Mouse (Mus musculus): Measurements from ENCODE around the gene Hsd17b11. TPM values are rescaled to one million over a fixed set of nuclear protein-coding genes. Genes with fewer than 3 reads are reported as not detected.
A peak's percentile ranks its signal among the peaks of the same experiment; 100 is the strongest.

The Hsd17b11 gene
- polyA plus RNA-seq, 1 experiment from 2014 or later = 1.4 TPM

DNA sequence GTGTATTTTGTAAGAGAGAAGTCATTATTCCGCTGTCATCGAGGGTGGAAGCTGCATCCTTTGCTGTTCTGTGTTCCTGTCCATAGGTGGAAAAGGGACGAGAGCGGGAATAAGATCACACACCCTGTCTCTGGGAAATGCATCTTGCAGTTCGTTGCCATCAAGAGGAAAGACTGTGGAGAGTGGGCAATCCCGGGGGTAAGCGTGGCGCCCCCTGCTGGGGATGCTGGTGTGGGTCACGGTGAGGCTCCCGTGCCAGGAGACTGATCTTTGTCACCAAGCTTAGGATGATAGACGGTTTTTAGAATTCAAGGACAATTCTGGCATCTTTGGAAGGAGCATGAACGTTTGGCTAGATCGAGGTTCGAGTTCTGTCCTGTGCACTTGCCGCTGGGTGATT, 36.3 kb upstream of the Hsd17b11 start:
- H3K9ac ChIP-seq (replicated peaks; ENCODE audit: low read length) = no peak overlapping the region
- no peaks in the 10 kb centered on the region for H3K9me3 ChIP-seq (replicated peaks; ENCODE audit: control insufficient read depth, low read length)
- WGBS = 65% methylated on average over 15 of the region's 15 CpGs
- H3K4me2 ChIP-seq (ENCODE audit: low read depth, low read length) = no peak overlapping the region
- no peak for ATAC-seq (replicated peaks; ENCODE audit: insufficient number of reproducible peaks, low FRiP score, low TSS enrichment, low read depth)
- H3K27me3 ChIP-seq (ENCODE audit: control insufficient read depth, insufficient read depth, low read length) = no peaks in the 10 kb centered on the region
- H3K27ac ChIP-seq (replicated peaks; ENCODE audit: low read depth, low read length) = no peak overlapping the region
- H3K4me1 ChIP-seq (ENCODE audit: control insufficient read depth, insufficient read depth, low read length) = no peaks in the 10 kb centered on the region
- DNase-seq (ENCODE audit: low spot score) = peak; percentile 30
- no peaks in the 10 kb centered on the region; the same call in none of the 2 replicates for H3K36me3 ChIP-seq (replicated peaks; ENCODE audit: control insufficient read depth, insufficient read depth, low read depth, low read length)
- H3K4me3 ChIP-seq (ENCODE audit: low read depth, low read length) = no peak overlapping the region

DNA sequence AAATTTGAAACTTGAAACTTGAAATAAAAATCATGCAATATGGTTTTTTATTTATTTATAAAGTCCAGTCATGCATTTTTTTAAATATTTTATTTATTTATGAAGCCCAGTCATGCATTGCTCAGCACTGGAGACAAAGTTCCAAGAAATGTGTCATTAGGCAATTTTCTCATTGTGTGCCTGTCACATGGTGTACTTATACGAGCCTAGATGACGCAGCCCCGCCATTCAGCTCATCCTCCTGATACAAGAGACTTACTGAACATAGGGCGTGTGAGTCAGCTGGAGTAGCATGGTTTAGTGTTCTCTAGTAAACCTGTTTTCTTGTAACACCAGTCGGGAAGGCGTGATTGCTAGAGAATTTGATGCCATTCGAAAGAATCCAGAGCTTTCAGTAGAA, 34.6 kb upstream of the Hsd17b11 start:
- no peaks in the 10 kb centered on the region for H3K27me3 ChIP-seq (ENCODE audit: control insufficient read depth, insufficient read depth, low read length)
- no peaks in the 10 kb centered on the region for H3K4me1 ChIP-seq (ENCODE audit: control insufficient read depth, insufficient read depth, low read length)
- peaks cover 2% of the 10 kb centered on the region; the same call in 1 of the 2 replicates for H3K36me3 ChIP-seq (replicated peaks; ENCODE audit: control insufficient read depth, insufficient read depth, low read depth, low read length)
- H3K4me2 ChIP-seq (ENCODE audit: low read depth, low read length) = no peak overlapping the region
- ATAC-seq (replicated peaks; ENCODE audit: insufficient number of reproducible peaks, low FRiP score, low TSS enrichment, low read depth) (no peak), DNase-seq (ENCODE audit: low spot score) (no peak)
- H3K4me3 ChIP-seq (ENCODE audit: low read depth, low read length) = no peak overlapping the region
- H3K9ac ChIP-seq (replicated peaks; ENCODE audit: low read length) = no peak overlapping the region
- no peak overlapping the region for H3K27ac ChIP-seq (replicated peaks; ENCODE audit: low read depth, low read length)
- WGBS = 86% methylated on average over 7 of the region's 7 CpGs
- no peaks in the 10 kb centered on the region for H3K9me3 ChIP-seq (replicated peaks; ENCODE audit: control insufficient read depth, low read length)

GRCm38 (mm10) chr5:104055816-104056215, 34.1 kb upstream of the Hsd17b11 start:
- H3K9me3 ChIP-seq (replicated peaks; ENCODE audit: control insufficient read depth, low read length) = no peaks in the 10 kb centered on the region
- no peak for ATAC-seq (replicated peaks; ENCODE audit: insufficient number of reproducible peaks, low FRiP score, low TSS enrichment, low read depth)
- no peak for DNase-seq (ENCODE audit: low spot score)
- no peak overlapping the region for H3K27ac ChIP-seq (replicated peaks; ENCODE audit: low read depth, low read length)
- no peak overlapping the region for H3K4me3 ChIP-seq (ENCODE audit: low read depth, low read length)
- H3K27me3 ChIP-seq (ENCODE audit: control insufficient read depth, insufficient read depth, low read length) = no peaks in the 10 kb centered on the region
- no peaks in the 10 kb centered on the region for H3K4me1 ChIP-seq (ENCODE audit: control insufficient read depth, insufficient read depth, low read length)
- no peak overlapping the region for H3K4me2 ChIP-seq (ENCODE audit: low read depth, low read length)
- peaks cover 3% of the 10 kb centered on the region; the same call in 1 of the 2 replicates for H3K36me3 ChIP-seq (replicated peaks; ENCODE audit: control insufficient read depth, insufficient read depth, low read depth, low read length)
- no peak overlapping the region for H3K9ac ChIP-seq (replicated peaks; ENCODE audit: low read length)
- 88% methylated on average over 4 of the region's 4 CpGs for WGBS

DNA sequence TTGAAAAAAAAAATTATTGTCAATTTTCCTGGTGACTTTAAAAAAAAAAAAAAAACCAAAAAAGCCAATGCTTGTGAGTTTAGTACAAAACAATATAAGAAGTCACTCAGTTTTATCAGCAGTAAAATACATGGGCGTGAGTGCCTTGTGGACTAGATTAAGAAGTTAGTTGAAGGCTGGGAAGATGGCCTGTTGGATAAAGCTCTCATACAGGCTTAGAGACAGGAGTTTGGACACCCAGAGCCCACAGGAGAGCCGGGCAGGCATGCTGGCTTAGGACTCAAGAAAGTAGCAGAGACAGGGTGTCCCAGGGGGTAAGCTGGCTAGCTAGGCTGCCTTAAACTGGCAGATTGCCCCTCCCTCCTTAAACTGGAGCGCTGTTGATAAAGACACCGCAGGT, 33.2 kb upstream of the Hsd17b11 start:
- DNase-seq (ENCODE audit: low spot score) = no peak
- ATAC-seq (replicated peaks; ENCODE audit: insufficient number of reproducible peaks, low FRiP score, low TSS enrichment, low read depth) = no peak
- Histone ChIP-seq H3K36me3 (replicated peaks; ENCODE audit: control insufficient read depth, insufficient read depth, low read depth, low read length) (peaks cover 3% of the 10 kb centered on the region; the same call in 1 of the 2 replicates), H3K9me3 (replicated peaks; ENCODE audit: control insufficient read depth, low read length) (no peaks in the 10 kb centered on the region), H3K27me3 (ENCODE audit: control insufficient read depth, insufficient read depth, low read length) (no peaks in the 10 kb centered on the region), H3K4me1 (ENCODE audit: control insufficient read depth, insufficient read depth, low read length) (no peaks in the 10 kb centered on the region), H3K27ac (replicated peaks; ENCODE audit: low read depth, low read length) (no peak overlapping the region), H3K4me2 (ENCODE audit: low read depth, low read length) (no peak overlapping the region), H3K4me3 (ENCODE audit: low read depth, low read length) (no peak overlapping the region), H3K9ac (replicated peaks; ENCODE audit: low read length) (no peak overlapping the region)
- WGBS = over 99% methylated on average over 4 of the region's 4 CpGs

GRCm38 (mm10) chr5:104052956-104053355, 31.2 kb upstream of the Hsd17b11 start:
- H3K36me3 ChIP-seq (replicated peaks; ENCODE audit: control insufficient read depth, insufficient read depth, low read depth, low read length) = peaks cover 3% of the 10 kb centered on the region; the same call in 1 of the 2 replicates
- H3K27ac ChIP-seq (replicated peaks; ENCODE audit: low read depth, low read length) = no peak overlapping the region
- DNase-seq (ENCODE audit: low spot score) (peak; percentile 33), ATAC-seq (replicated peaks; ENCODE audit: insufficient number of reproducible peaks, low FRiP score, low TSS enrichment, low read depth) (no peak)
- no peaks in the 10 kb centered on the region for H3K9me3 ChIP-seq (replicated peaks; ENCODE audit: control insufficient read depth, low read length)
- H3K4me1 ChIP-seq (ENCODE audit: control insufficient read depth, insufficient read depth, low read length) = no peaks in the 10 kb centered on the region
- 60% methylated on average over 8 of the region's 8 CpGs for WGBS
- no peak overlapping the region for H3K9ac ChIP-seq (replicated peaks; ENCODE audit: low read length)
- no peak overlapping the region for H3K4me3 ChIP-seq (ENCODE audit: low read depth, low read length)
- no peak overlapping the region for H3K4me2 ChIP-seq (ENCODE audit: low read depth, low read length)
- H3K27me3 ChIP-seq (ENCODE audit: control insufficient read depth, insufficient read depth, low read length) = no peaks in the 10 kb centered on the region

DNA sequence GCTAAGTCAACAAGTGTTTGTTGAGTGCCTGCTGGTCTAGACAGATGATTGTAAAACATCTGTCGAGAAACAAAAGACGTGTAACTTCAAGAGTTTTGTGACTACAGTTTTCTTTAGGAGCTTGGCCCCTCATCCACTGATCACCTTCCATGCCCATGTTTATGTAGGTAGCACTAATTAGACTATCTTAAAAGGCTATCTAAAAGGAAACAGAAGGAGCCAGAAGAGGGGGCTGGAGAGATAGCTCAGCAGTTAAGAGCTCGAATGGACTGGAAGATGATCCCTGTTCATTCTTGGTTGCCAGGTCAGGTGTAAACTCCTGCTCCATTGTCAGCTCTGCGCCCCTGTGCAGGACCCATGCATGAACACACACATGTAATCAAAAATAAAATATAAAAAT, 26.4 kb upstream of the Hsd17b11 start:
- Histone ChIP-seq H3K4me3 (ENCODE audit: low read depth, low read length) (no peak overlapping the region; the same call in 1 of the 2 replicates), H3K27ac (replicated peaks; ENCODE audit: low read depth, low read length) (no peak overlapping the region), H3K9me3 (replicated peaks; ENCODE audit: control insufficient read depth, low read length) (no peaks in the 10 kb centered on the region), H3K4me1 (ENCODE audit: control insufficient read depth, insufficient read depth, low read length) (no peaks in the 10 kb centered on the region), H3K36me3 (replicated peaks; ENCODE audit: control insufficient read depth, insufficient read depth, low read depth, low read length) (peaks cover 3% of the 10 kb centered on the region; the same call in 1 of the 2 replicates), H3K4me2 (ENCODE audit: low read depth, low read length) (peak overlapping the region; percentile 65; the same call in 1 of the 2 replicates), H3K27me3 (ENCODE audit: control insufficient read depth, insufficient read depth, low read length) (no peaks in the 10 kb centered on the region), H3K9ac (replicated peaks; ENCODE audit: low read length) (no peak overlapping the region)
- ATAC-seq (replicated peaks; ENCODE audit: insufficient number of reproducible peaks, low FRiP score, low TSS enrichment, low read depth) (no peak), DNase-seq (ENCODE audit: low spot score) (no peak)
- 47% methylated on average over 4 of the region's 4 CpGs for WGBS

DNA sequence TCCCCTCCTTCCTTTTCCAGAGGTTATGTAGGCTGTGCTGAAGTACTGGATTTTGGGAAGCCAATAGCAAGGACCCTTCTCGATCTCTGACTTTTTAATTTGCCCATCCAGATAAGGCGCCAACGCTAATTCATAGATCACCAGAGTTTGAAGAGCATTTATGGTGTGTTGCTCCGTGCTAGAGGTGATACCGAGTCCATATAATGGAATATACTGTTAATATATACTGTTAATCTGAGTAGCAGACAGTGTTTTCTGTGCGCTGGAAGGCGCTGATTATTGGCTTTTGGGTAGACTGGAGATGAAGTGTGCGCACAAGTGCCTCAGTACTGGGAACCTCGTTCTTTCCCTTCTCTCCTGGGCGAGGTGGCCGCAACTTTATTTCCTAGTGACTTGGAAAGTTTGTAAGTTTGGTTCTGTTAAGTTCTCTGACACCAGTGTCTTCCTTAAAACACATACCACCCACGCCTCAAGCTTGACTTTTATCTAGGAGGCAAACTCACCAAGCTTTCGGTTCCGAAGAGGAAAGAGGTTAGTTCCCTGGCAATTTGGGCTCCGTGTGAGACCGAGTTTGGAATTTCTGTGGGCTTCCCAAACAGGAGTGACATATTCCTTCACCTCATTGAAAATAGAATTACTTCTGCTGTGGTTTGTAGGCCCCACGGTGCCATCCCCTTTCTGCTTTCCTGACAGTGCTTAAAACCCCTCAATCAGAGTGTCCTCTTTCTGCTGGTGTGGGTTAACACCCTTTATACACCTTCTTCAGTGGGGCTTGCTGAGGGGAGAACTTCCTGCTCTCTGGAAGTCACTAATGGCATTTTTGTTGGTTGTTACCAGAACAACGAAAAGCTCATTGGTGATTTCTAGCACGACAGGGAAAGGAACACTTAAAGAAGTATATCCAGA, 25.7 kb upstream of the Hsd17b11 start:
- Histone ChIP-seq H3K27ac (replicated peaks; ENCODE audit: low read depth, low read length) (peak overlapping the region; percentile 65; the same call in 1 of the 2 replicates), H3K4me2 (ENCODE audit: low read depth, low read length) (peak overlapping the region; percentile 65), H3K9me3 (replicated peaks; ENCODE audit: control insufficient read depth, low read length) (no peaks in the 10 kb centered on the region), H3K27me3 (ENCODE audit: control insufficient read depth, insufficient read depth, low read length) (no peaks in the 10 kb centered on the region), H3K9ac (replicated peaks; ENCODE audit: low read length) (peak overlapping the region; percentile 94), H3K4me3 (ENCODE audit: low read depth, low read length) (peak overlapping the region; percentile 79), H3K4me1 (ENCODE audit: control insufficient read depth, insufficient read depth, low read length) (no peaks in the 10 kb centered on the region), H3K36me3 (replicated peaks; ENCODE audit: control insufficient read depth, insufficient read depth, low read depth, low read length) (peaks cover 3% of the 10 kb centered on the region; the same call in 1 of the 2 replicates)
- ATAC-seq (replicated peaks; ENCODE audit: insufficient number of reproducible peaks, low FRiP score, low TSS enrichment, low read depth) (0 out of 2 replicates have a peak, but pooled peaks have one; percentile 3), DNase-seq (ENCODE audit: low spot score) (peak; percentile 19)
- WGBS = 7% methylated on average over 19 of the region's 19 CpGs

Measured in embryonic facial prominence, embryonic 11.5 days (tissue).